Mouse (Mus musculus) T-helper 1 cell (primary cell): ENCODE results near the gene Gimap9.

ENCODE experiments used
- in situ Hi-C: fragments of 300-600 bp; cut with MboI, MseI; formaldehyde crosslinking; loops from one replicate; pipeline ENCODE4 v1.15.1; 2025; ENCODE audit warnings: high pct_unique_total_duplicates

Gene Gimap9

DNA sequence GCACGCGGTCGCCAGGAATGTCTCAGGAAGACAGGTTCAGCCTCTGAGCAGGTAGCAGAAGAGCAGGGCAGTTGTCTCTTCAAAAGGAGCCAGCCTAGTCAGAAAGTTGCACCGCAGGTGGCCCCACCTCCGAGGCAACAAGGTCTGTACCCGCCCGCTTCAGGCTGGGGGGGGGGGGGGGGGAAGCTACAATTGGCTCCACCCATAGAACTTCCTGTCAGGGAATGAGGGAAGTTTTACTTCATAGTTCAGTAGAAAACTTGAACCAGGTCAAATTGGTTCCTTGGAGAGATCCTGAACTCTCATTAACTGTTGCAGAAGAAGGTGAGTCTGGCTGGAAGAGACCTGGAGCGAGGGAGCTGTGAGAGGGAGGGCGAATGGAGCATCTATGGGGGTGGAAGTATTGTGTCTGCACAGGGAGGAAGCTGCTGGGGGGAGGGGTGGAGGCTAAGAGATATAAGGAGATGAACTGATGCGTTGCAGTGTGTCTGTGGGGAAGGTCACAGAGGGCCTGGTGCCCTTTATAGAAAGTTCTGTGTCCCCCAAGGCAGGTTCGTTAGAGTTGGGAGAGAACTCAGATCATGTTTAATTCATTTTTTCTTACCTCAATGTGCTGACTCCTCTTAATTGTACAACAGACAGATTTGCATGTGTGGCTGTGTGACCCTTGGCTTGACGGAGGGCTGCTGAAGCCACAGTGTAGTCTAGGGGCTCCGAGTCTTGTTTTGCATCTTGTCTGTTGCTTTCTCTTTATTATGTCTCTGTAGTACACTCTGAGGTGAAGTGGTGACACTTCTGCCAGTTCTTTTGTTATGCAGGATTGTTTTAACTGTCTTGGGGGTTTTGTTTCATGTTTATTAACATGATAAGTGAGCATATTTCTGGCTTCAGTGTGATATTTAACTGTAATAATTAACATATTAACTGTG is at the start of gene Gimap9:
Gene Gimap9 (plus strand): TSS at position 199 of the 929 bp plus-strand sequence.
- in situ Hi-C loops, result no loop called here

DNA sequence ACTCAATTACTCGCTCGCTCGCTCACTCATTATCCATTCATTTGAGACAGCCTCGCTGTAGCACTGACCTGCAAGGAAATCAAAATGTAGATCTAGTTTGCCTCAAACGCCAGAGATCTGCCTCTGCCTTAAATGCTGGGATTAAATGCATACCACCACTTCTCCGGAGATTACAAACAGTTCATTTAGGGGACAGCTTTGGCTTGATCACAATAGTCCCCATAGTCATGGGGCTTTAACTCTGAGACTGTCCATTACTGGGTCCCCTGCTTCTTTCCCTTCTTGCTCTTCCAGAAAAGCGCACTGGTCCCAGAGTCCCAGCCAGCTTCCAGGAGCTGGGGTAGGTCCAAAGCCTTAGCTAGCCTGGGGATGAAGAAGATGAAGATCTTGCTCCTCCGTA is 49.5 kb upstream of the Gimap9 start, which contains the start of gene AI854703:
Gene AI854703 (plus strand): TSS at position 301 of the 400 bp plus-strand sequence.
- in situ Hi-C loops, result no loop called here

DNA sequence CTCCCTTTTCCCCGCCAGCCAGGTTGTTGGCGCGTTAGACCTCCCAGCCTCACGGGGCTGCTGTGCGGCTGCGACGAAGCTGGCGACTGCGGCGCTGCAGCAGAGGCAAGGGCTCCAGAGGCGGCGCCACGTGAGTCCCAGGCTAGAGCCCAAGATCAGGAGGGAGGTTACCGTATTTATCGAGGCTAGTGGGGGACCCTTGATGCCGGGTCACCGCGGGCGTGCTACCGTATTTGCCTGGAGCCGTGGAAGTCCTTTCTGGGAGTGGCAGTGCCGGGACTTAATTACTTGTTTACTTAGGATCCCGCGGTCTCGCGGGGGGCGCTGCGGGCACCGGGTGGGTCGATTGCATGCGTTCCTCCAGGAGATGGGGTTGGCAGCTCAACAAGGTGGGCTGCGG is 48.9 kb upstream of the Gimap9 start:
- in situ Hi-C loops, result no loop called here

GRCm38 (mm10) chr6:48627511-48627924 is 48.4 kb upstream of the Gimap9 start:
- in situ Hi-C loops, result no loop called here

DNA sequence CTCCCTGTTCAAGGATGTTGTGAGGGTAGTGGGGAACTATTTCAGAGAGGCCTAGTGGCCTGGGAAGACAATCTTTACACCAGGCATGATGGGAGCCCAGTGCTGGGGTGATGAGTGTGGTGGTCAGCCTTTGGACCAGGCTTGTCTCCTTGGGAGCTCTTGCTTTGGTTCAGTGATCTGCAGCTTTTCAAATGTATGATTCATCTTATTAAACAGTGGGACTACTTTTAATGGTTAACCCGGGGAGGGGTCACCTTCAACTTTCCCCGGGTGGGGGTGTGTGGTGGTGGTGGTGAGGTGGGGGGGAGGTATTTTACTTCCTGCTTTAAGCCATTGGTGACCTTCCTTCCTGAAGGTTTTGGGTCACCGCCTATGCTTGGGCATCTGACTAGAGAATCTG is 47.6 kb upstream of the Gimap9 start:
- in situ Hi-C loops, result no loop called here

- in situ Hi-C loops, result no loop called here
Observed at GRCm38 (mm10) chr6:48628808-48629660, 46.9 kb upstream of the Gimap9 start.

GRCm38 (mm10) chr6:48629661-48630034 is 46.3 kb upstream of the Gimap9 start:
- in situ Hi-C loops, result loop anchor here (10.0 kb wide), 1 partner anchor 455 kb away; no protein-coding TSS in a partner anchor

GRCm38 (mm10) chr6:48630831-48631230 is 45.1 kb upstream of the Gimap9 start:
- in situ Hi-C loops, result loop anchor here (10.0 kb wide), 1 partner anchor 456 kb away; no protein-coding TSS in a partner anchor

DNA sequence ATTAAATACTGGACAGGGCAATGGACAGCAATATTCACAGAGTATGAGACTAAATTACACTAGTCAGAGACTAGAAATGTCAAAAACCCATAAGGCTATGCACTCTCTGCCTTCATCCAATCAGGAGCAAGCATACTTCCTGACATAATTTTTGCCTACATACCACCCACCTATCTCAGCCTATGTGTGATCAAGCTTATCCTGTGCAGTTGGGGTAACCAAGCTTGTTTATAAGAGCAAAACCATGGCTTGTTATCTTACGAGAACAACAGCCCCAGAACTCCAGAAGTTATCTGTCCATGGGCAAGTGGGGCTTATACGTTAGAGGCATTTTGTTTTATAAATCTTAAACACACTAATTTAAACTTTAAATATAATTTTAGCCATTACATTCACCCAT is 40.8 kb upstream of the Gimap9 start:
- in situ Hi-C loops, result loop anchor here (10.0 kb wide), 1 partner anchor 460 kb away; no protein-coding TSS in a partner anchor

- in situ Hi-C loops, result loop anchor here (10.0 kb wide), 1 partner anchor 462 kb away; no protein-coding TSS in a partner anchor
Observed at GRCm38 (mm10) chr6:48636515-48636914, 39.4 kb upstream of the Gimap9 start.

DNA sequence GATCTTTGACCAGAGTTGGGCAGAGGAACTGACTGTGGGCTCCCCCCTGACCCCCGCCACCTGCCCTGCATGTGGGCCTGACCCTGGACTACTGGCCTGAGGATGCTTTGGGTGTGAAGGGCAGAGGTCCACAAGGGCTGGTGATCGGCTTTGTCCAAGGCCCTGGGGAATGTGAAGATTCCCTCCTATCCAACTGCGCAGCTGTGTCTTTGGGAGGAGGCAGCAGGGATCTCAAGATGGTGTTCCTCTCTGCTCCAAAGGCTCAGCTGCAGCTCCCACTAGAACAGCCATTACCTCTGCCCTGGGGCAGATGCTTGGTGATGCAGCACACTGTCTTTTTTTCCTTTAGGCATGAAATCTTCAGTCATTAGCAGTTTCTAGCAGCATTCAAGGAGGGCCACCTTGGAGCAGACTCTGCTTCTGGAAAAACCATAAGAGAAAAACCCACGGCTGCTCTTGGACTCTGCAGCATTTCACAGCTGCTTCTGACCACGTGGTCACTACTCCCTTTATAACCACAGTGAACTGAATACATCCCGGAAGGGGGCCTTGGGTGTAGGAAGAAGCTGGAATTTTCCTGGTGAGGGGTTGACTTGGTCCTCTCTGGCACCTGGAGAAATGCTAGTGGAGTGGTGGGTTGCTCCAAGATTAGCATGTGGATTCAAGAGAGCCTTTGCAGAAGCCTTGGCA is 38.0 kb upstream of the Gimap9 start:
- in situ Hi-C loops, result loop anchor here (10.0 kb wide), 1 partner anchor 463 kb away; no protein-coding TSS in a partner anchor

DNA sequence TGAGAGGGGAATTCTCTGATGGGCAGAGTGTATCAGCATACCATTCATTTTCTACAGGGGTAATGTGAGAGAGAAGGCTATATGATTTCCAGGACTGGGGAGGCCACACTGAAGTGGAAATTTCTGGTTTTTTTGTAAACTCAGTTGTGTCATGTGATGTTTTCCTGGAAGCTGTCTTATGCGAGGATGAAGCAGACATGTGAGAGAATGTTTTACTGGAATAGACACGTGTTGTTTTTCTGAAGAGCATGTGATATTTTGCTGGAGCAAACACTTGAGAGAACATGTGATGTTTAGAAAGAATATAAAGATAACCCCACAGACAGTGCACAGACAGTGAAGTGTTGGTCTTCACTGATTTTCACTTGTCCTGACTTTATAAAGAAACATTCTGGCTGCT is 37.4 kb upstream of the Gimap9 start:
- in situ Hi-C loops, result loop anchor here (10.0 kb wide), 1 partner anchor 464 kb away; no protein-coding TSS in a partner anchor

DNA sequence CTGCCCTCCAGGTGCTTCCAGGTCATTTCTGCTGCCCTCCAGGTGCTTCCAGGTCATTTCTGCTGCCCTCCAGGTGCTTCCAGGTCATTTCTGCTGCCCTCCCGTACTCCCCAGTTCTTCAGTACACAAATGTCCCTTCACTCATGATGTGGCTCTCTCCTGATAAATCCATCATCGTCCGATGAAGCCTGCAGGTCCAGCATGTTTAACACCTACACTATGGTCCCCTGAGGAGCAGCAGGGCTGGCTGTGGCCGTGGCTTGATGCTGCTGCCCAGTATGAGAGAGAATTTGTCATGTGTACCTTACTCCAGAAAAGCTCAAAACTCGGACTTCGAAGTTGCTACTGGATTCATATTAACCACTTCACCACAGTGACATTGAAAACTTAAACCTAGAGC is 34.5 kb upstream of the Gimap9 start:
- in situ Hi-C loops, result no loop called here

DNA sequence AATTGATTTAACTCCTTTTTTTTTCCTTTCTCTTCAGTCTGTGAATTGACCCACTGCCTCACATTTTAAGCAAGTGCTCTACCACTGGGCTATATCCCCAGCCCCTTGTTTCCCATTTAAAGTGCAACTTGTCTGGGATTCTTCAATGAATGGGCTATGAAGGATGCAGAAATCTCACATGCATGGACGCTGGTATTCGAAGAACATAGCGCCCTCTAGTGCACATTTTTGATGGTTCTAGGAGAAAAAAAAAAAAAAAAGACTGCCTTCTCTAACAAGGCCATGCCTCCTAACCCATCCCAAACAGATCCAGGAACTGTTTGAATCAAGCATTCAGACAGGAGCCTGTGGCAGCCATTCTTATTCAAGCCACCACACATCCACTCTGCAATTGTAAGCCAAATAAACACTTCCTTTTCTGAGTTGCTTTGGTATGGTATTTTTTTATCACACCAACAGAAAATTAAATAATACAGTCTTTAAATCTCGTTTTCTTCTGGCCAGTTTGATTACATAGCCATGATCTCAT is 33.1 kb upstream of the Gimap9 start:
- in situ Hi-C loops, result no loop called here

DNA sequence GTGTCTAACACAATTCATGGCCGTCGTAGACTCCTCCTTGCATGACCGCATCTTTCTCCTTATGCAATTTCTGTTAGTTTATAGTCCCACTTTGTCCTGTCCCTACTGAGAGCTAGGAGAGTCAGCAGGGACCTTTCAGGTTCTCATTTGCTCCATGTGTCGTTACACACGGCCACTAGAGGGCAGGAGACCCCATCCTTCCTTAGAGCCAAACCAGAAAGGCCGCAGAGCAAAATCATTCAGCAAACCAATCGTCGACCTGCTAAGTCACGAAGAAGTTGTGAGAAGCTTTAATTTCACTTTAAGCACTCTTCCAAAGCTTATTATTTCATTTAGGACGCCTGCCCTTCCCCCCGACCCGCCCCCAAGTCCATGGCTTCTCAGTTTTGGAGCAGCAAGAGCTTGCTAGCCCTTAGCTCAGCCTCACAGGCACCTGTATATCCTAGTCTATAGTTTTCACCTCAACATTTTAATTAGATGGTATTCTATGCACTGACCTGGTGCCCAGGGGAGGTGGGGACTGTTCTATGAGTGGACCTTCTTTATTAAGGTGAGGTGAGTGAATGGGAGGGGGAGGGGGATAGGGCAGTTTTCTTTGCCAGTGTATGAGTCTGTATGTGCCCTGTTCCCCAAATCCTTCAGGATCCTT is 30.1 kb upstream of the Gimap9 start:
- in situ Hi-C loops, result loop anchor here (5.0 kb wide), 2 partner anchors 97 to 127 kb away; partner anchors contain the start of gene Gimap3

GRCm38 (mm10) chr6:48646309-48646690 is 29.6 kb upstream of the Gimap9 start:
- in situ Hi-C loops, result loop anchor here (5.0 kb wide), 2 partner anchors 96 to 126 kb away; partner anchors contain the start of gene Gimap3

- in situ Hi-C loops, result loop anchor here (5.0 kb wide), 2 partner anchors 95 to 125 kb away; partner anchors contain the start of gene Gimap3
Observed at GRCm38 (mm10) chr6:48646995-48647394, 28.9 kb upstream of the Gimap9 start, which contains the start of gene Gimap8. Gene Gimap8, plus strand, starts transcription at chr6:48647234.

DNA sequence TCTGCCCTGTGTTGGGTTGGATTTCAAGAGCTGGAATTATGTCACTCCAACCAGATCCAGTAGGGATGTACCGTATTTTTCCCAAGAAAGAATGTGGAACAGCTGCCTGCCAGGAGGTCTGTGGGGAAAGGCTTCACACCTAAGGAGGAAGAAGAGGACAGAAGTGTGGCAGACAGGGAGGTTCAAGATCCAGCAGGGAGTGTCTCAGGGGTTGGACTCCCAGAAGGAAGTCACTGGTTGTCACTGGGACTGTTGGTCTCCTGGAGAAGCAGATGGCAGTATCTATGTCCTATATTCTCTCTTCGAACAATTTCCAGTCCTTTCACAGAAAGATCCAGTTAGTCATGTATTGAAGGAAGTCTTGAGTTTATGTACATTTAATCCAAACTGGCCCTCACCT is 28.3 kb upstream of the Gimap9 start:
- in situ Hi-C loops, result loop anchor here (5.0 kb wide), 2 partner anchors 95 to 125 kb away; partner anchors contain the start of gene Gimap3

GRCm38 (mm10) chr6:48648779-48649178 is 27.1 kb upstream of the Gimap9 start:
- in situ Hi-C loops, result loop anchor here (5.0 kb wide), 2 partner anchors 94 to 124 kb away; partner anchors contain the start of gene Gimap3

DNA sequence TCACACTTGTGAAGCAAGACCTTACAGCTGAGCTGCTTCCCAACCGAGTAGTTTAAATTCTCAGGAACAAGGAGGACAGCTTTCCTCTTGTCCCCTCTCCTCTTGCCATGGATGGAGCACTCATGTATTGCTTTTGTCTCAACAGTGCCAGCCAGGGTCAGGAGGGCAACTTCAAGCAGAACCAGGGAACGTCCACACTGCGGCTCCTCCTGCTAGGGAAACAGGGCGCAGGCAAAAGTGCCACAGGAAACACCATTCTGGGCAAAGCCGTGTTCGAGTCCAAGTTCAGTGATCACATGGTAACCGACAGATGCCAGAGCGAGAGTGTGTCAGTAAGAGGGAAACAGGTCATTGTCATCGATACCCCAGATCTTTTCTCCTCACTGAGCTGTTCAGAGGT is 25.9 kb upstream of the Gimap9 start:
- in situ Hi-C loops, result no loop called here
